Mouse (Mus musculus): ENCODE measurements at regions not wholly inside any gene's neighbourhood (a gene's known extent, or its start where the extent isn't known, plus 50 kb on each side); places are given as distances from the start of the nearest gene placed in this dataset.

- no peak overlapping the region for H3K4me2 ChIP-seq (ENCODE audit: low read length)
- no peaks in the 10 kb centered on the region for H3K27me3 ChIP-seq (replicated peaks; ENCODE audit: control insufficient read depth, insufficient read depth, low read length)
- H3K27ac ChIP-seq (ENCODE audit: low read length): no peak overlapping the region
- ATAC-seq: no peak
- no peak overlapping the region for H3K4me3 ChIP-seq (replicated peaks; ENCODE audit: low read length)
- no peaks in the 10 kb centered on the region for H3K9me3 ChIP-seq (ENCODE audit: control insufficient read depth, low read length)
- peaks cover under 1% of the 10 kb centered on the region; the same call in 1 of the 2 replicates for H3K4me1 ChIP-seq (replicated peaks; ENCODE audit: control insufficient read depth, insufficient read depth, low read length)
- H3K9ac ChIP-seq (replicated peaks; ENCODE audit: low read depth, low read length): no peak overlapping the region
- no peaks in the 10 kb centered on the region for H3K36me3 ChIP-seq (ENCODE audit: control insufficient read depth, insufficient read depth)
- 54% methylated on average over 8 of the region's 8 CpGs for WGBS
Measured at GRCm38 (mm10) chr12:109844723-109845601, 244.8 kb upstream of the Rtl1 start.

GRCm38 (mm10) chr12:109845602-109845906, 245.4 kb upstream of the Rtl1 start:
- Histone ChIP-seq H3K27ac (ENCODE audit: low read length) (no peak overlapping the region), H3K27me3 (replicated peaks; ENCODE audit: control insufficient read depth, insufficient read depth, low read length) (no peaks in the 10 kb centered on the region), H3K9ac (replicated peaks; ENCODE audit: low read depth, low read length) (no peak overlapping the region), H3K4me3 (replicated peaks; ENCODE audit: low read length) (no peak overlapping the region), H3K4me1 (replicated peaks; ENCODE audit: control insufficient read depth, insufficient read depth, low read length) (no peaks in the 10 kb centered on the region), H3K4me2 (ENCODE audit: low read length) (no peak overlapping the region), H3K9me3 (ENCODE audit: control insufficient read depth, low read length) (no peaks in the 10 kb centered on the region), H3K36me3 (ENCODE audit: control insufficient read depth, insufficient read depth) (no peaks in the 10 kb centered on the region)
- ATAC-seq: 0 out of 2 replicates have a peak, but pooled peaks have one; percentile 12
- WGBS: 29% methylated on average over 5 of the region's 5 CpGs

- ATAC-seq: no peak
- no peak overlapping the region for H3K4me2 ChIP-seq (ENCODE audit: low read length)
- H3K27ac ChIP-seq (ENCODE audit: low read length): no peak overlapping the region
- H3K27me3 ChIP-seq (replicated peaks; ENCODE audit: control insufficient read depth, insufficient read depth, low read length): no peaks in the 10 kb centered on the region
- no peak overlapping the region for H3K9ac ChIP-seq (replicated peaks; ENCODE audit: low read depth, low read length)
- H3K4me1 ChIP-seq (replicated peaks; ENCODE audit: control insufficient read depth, insufficient read depth, low read length): no peaks in the 10 kb centered on the region
- no peak overlapping the region for H3K4me3 ChIP-seq (replicated peaks; ENCODE audit: low read length)
- H3K9me3 ChIP-seq (ENCODE audit: control insufficient read depth, low read length): no peaks in the 10 kb centered on the region; the same call in 1 of the 2 replicates
- WGBS: 76% methylated on average over 1 of the region's 1 CpGs
- H3K36me3 ChIP-seq (ENCODE audit: control insufficient read depth, insufficient read depth): no peaks in the 10 kb centered on the region
Measured at GRCm38 (mm10) chr12:109856336-109856735, 256.2 kb upstream of the Rtl1 start.

GRCm38 (mm10) chr12:109857705-109858104, 257.6 kb upstream of the Rtl1 start:
- Histone ChIP-seq H3K4me3 (replicated peaks; ENCODE audit: low read length) (no peak overlapping the region), H3K27me3 (replicated peaks; ENCODE audit: control insufficient read depth, insufficient read depth, low read length) (no peaks in the 10 kb centered on the region), H3K9ac (replicated peaks; ENCODE audit: low read depth, low read length) (no peak overlapping the region), H3K4me1 (replicated peaks; ENCODE audit: control insufficient read depth, insufficient read depth, low read length) (no peaks in the 10 kb centered on the region), H3K27ac (ENCODE audit: low read length) (no peak overlapping the region), H3K4me2 (ENCODE audit: low read length) (no peak overlapping the region), H3K9me3 (ENCODE audit: control insufficient read depth, low read length) (no peaks in the 10 kb centered on the region; the same call in 1 of the 2 replicates), H3K36me3 (ENCODE audit: control insufficient read depth, insufficient read depth) (no peaks in the 10 kb centered on the region)
- no peak for ATAC-seq
- WGBS: 68% methylated on average over 4 of the region's 4 CpGs

GRCm38 (mm10) chr12:109864826-109865225, 264.7 kb upstream of the Rtl1 start:
- Histone ChIP-seq H3K4me2 (ENCODE audit: low read length) (no peak overlapping the region), H3K9me3 (ENCODE audit: control insufficient read depth, low read length) (no peaks in the 10 kb centered on the region), H3K4me1 (replicated peaks; ENCODE audit: control insufficient read depth, insufficient read depth, low read length) (no peaks in the 10 kb centered on the region), H3K36me3 (ENCODE audit: control insufficient read depth, insufficient read depth) (no peaks in the 10 kb centered on the region), H3K4me3 (replicated peaks; ENCODE audit: low read length) (no peak overlapping the region), H3K27me3 (replicated peaks; ENCODE audit: control insufficient read depth, insufficient read depth, low read length) (no peaks in the 10 kb centered on the region), H3K27ac (ENCODE audit: low read length) (no peak overlapping the region), H3K9ac (replicated peaks; ENCODE audit: low read depth, low read length) (no peak overlapping the region)
- ATAC-seq: no peak
- WGBS: 80% methylated on average over 4 of the region's 4 CpGs

GRCm38 (mm10) chr12:109871021-109871420, 270.9 kb upstream of the Rtl1 start:
- no peaks in the 10 kb centered on the region for H3K9me3 ChIP-seq (ENCODE audit: control insufficient read depth, low read length)
- H3K4me3 ChIP-seq (replicated peaks; ENCODE audit: low read length): no peak overlapping the region
- no peak for ATAC-seq
- no peaks in the 10 kb centered on the region for H3K27me3 ChIP-seq (replicated peaks; ENCODE audit: control insufficient read depth, insufficient read depth, low read length)
- 89% methylated on average over 14 of the region's 14 CpGs for WGBS
- H3K4me2 ChIP-seq (ENCODE audit: low read length): no peak overlapping the region
- H3K36me3 ChIP-seq (ENCODE audit: control insufficient read depth, insufficient read depth): no peaks in the 10 kb centered on the region
- no peak overlapping the region for H3K27ac ChIP-seq (ENCODE audit: low read length)
- no peak overlapping the region for H3K9ac ChIP-seq (replicated peaks; ENCODE audit: low read depth, low read length)
- H3K4me1 ChIP-seq (replicated peaks; ENCODE audit: control insufficient read depth, insufficient read depth, low read length): no peaks in the 10 kb centered on the region

DNA sequence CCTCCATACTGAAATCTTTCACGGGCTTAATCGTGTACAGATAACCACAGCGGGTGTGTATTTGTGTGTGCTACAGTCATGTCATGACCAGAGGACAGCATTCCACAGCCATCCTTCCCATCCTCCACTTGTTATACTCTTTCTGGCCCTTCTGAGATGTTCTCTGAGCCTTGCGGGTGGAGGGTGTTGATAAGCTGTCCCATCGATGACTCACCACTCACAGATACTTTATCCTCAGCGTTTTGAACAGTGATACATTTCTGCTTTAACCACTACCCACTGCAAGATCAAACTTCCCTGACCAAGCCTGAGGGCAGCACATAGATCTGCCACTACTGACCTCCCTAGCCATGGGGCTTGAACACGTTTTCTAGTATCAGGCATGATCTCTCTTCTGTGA, 274.3 kb upstream of the Rtl1 start:
- Histone ChIP-seq H3K4me3 (replicated peaks; ENCODE audit: low read length) (no peak overlapping the region), H3K27ac (ENCODE audit: low read length) (no peak overlapping the region), H3K9me3 (ENCODE audit: control insufficient read depth, low read length) (no peaks in the 10 kb centered on the region), H3K36me3 (ENCODE audit: control insufficient read depth, insufficient read depth) (no peaks in the 10 kb centered on the region), H3K4me1 (replicated peaks; ENCODE audit: control insufficient read depth, insufficient read depth, low read length) (no peaks in the 10 kb centered on the region), H3K9ac (replicated peaks; ENCODE audit: low read depth, low read length) (no peak overlapping the region), H3K27me3 (replicated peaks; ENCODE audit: control insufficient read depth, insufficient read depth, low read length) (no peaks in the 10 kb centered on the region), H3K4me2 (ENCODE audit: low read length) (no peak overlapping the region)
- no peak for ATAC-seq
- WGBS: 87% methylated on average over 7 of the region's 7 CpGs

GRCm38 (mm10) chr12:109881108-109881507, 281.0 kb upstream of the Rtl1 start:
- Histone ChIP-seq H3K4me3 (replicated peaks; ENCODE audit: low read length) (no peak overlapping the region), H3K36me3 (ENCODE audit: control insufficient read depth, insufficient read depth) (no peaks in the 10 kb centered on the region), H3K4me1 (replicated peaks; ENCODE audit: control insufficient read depth, insufficient read depth, low read length) (no peaks in the 10 kb centered on the region), H3K9ac (replicated peaks; ENCODE audit: low read depth, low read length) (no peak overlapping the region), H3K27ac (ENCODE audit: low read length) (no peak overlapping the region), H3K27me3 (replicated peaks; ENCODE audit: control insufficient read depth, insufficient read depth, low read length) (no peaks in the 10 kb centered on the region), H3K9me3 (ENCODE audit: control insufficient read depth, low read length) (no peaks in the 10 kb centered on the region), H3K4me2 (ENCODE audit: low read length) (no peak overlapping the region)
- 31% methylated on average over 3 of the region's 3 CpGs for WGBS
- ATAC-seq: no peak

- H3K9me3 ChIP-seq (ENCODE audit: control insufficient read depth, low read length): no peaks in the 10 kb centered on the region
- H3K27ac ChIP-seq (ENCODE audit: low read length): no peak overlapping the region
- no peak for ATAC-seq
- H3K4me1 ChIP-seq (replicated peaks; ENCODE audit: control insufficient read depth, insufficient read depth, low read length): 0 out of 2 replicates have a peak, but pooled peaks cover 2% of the 10 kb centered on the region
- H3K9ac ChIP-seq (replicated peaks; ENCODE audit: low read depth, low read length): no peak overlapping the region
- H3K36me3 ChIP-seq (ENCODE audit: control insufficient read depth, insufficient read depth): no peaks in the 10 kb centered on the region
- no peak overlapping the region for H3K4me3 ChIP-seq (replicated peaks; ENCODE audit: low read length)
- no peaks in the 10 kb centered on the region for H3K27me3 ChIP-seq (replicated peaks; ENCODE audit: control insufficient read depth, insufficient read depth, low read length)
- H3K4me2 ChIP-seq (ENCODE audit: low read length): no peak overlapping the region
- 85% methylated on average over 2 of the region's 2 CpGs for WGBS
Measured at GRCm38 (mm10) chr12:109891206-109891605, 291.1 kb upstream of the Rtl1 start.
